Mouse (Mus musculus): ENCODE data around the gene Gprc5b.

- TF ChIP-seq CTCF (IDR thresholded peaks at IDR 0.05; ENCODE audit: extremely low read depth, insufficient read length, insufficient replicate concordance, low read depth, low read length) (peak; percentile 49; the same call in 1 of the 2 replicates), POLR2A (IDR thresholded peaks at IDR 0.05; ENCODE audit: low read depth, low read length) (no peak)
These were observed 24.5 kb upstream of the Gprc5b start for GRCm38 (mm10) chr7:119019537-119019936.

Data from small intestine, adult 2 months (tissue).